Mouse (Mus musculus): ENCODE results near the gene Col11a1. TPM values are rescaled to one million over a fixed set of nuclear protein-coding genes. Genes with fewer than 3 reads are reported as not detected.

Gene Col11a1
- polyA plus RNA-seq, 1 experiment from 2014 or later: 171 TPM

GRCm38 (mm10) chr3:114065587-114065986 lies 35.2 kb downstream of the Col11a1 start:
- H3K9me3 ChIP-seq (ENCODE audit: control insufficient read depth, low read length): no peaks in the 10 kb centered on the region
- peak; percentile 70 for DNase-seq (ENCODE audit: low spot score)
- H3K27ac ChIP-seq (replicated peaks; ENCODE audit: low read depth, low read length): no peak overlapping the region
- no peaks in the 10 kb centered on the region for H3K4me1 ChIP-seq (ENCODE audit: control insufficient read depth, insufficient read depth, low read length)
- whole genome bisulfite sequencing: 43% methylated on average over 4 of the region's 4 CpGs
- ATAC-seq (ENCODE audit: low read depth): peak; percentile 79
- H3K4me2 ChIP-seq (ENCODE audit: low read depth, low read length): no peak overlapping the region
- no peak overlapping the region for H3K4me3 ChIP-seq (ENCODE audit: low read depth, low read length)
- H3K9ac ChIP-seq (ENCODE audit: low read depth, low read length): no peak overlapping the region
- H3K36me3 ChIP-seq (ENCODE audit: control insufficient read depth, insufficient read depth, low read length): 0 out of 2 replicates have a peak, but pooled peaks cover 13% of the 10 kb centered on the region
- no peaks in the 10 kb centered on the region for H3K27me3 ChIP-seq (replicated peaks; ENCODE audit: control insufficient read depth, insufficient read depth, low read length)

- DNase-seq (ENCODE audit: low spot score) (peak; percentile 13), ATAC-seq (ENCODE audit: low read depth) (0 out of 2 replicates have a peak, but pooled peaks have one; percentile 30)
- no peaks in the 10 kb centered on the region for H3K9me3 ChIP-seq (ENCODE audit: control insufficient read depth, low read length)
- 0 out of 2 replicates have a peak overlapping the region, but pooled peaks have one; percentile 28 for H3K27ac ChIP-seq (replicated peaks; ENCODE audit: low read depth, low read length)
- H3K9ac ChIP-seq (ENCODE audit: low read depth, low read length): no peak overlapping the region
- no peaks in the 10 kb centered on the region for H3K4me1 ChIP-seq (ENCODE audit: control insufficient read depth, insufficient read depth, low read length)
- H3K27me3 ChIP-seq (replicated peaks; ENCODE audit: control insufficient read depth, insufficient read depth, low read length): no peaks in the 10 kb centered on the region
- H3K4me2 ChIP-seq (ENCODE audit: low read depth, low read length): no peak overlapping the region
- H3K4me3 ChIP-seq (ENCODE audit: low read depth, low read length): no peak overlapping the region
- WGBS: 62% methylated on average over 7 of the region's 7 CpGs
- peaks cover 23% of the 10 kb centered on the region; the same call in 1 of the 2 replicates for H3K36me3 ChIP-seq (ENCODE audit: control insufficient read depth, insufficient read depth, low read length)
Observed at GRCm38 (mm10) chr3:114099335-114099734, 69.0 kb downstream of the Col11a1 start.

- DNase-seq (ENCODE audit: low spot score): peak; percentile 8
- H3K4me3 ChIP-seq (ENCODE audit: low read depth, low read length): no peak overlapping the region
- no peaks in the 10 kb centered on the region for H3K27me3 ChIP-seq (replicated peaks; ENCODE audit: control insufficient read depth, insufficient read depth, low read length)
- H3K9ac ChIP-seq (ENCODE audit: low read depth, low read length): no peak overlapping the region
- no peak overlapping the region for H3K4me2 ChIP-seq (ENCODE audit: low read depth, low read length)
- peaks cover 19% of the 10 kb centered on the region for H3K36me3 ChIP-seq (ENCODE audit: control insufficient read depth, insufficient read depth, low read length)
- no peak for ATAC-seq (ENCODE audit: low read depth)
- no peaks in the 10 kb centered on the region for H3K4me1 ChIP-seq (ENCODE audit: control insufficient read depth, insufficient read depth, low read length)
- H3K9me3 ChIP-seq (ENCODE audit: control insufficient read depth, low read length): no peaks in the 10 kb centered on the region
- no peak overlapping the region for H3K27ac ChIP-seq (replicated peaks; ENCODE audit: low read depth, low read length)
- 22% methylated on average over 7 of the region's 7 CpGs for WGBS
Observed at GRCm38 (mm10) chr3:114107099-114107498, 76.8 kb downstream of the Col11a1 start.

GRCm38 (mm10) chr3:114147140-114147539 lies 116.8 kb downstream of the Col11a1 start:
- Histone ChIP-seq H3K4me2 (ENCODE audit: low read depth, low read length) (no peak overlapping the region), H3K4me1 (ENCODE audit: control insufficient read depth, insufficient read depth, low read length) (no peaks in the 10 kb centered on the region), H3K9ac (ENCODE audit: low read depth, low read length) (no peak overlapping the region), H3K36me3 (ENCODE audit: control insufficient read depth, insufficient read depth, low read length) (no peaks in the 10 kb centered on the region), H3K27ac (replicated peaks; ENCODE audit: low read depth, low read length) (no peak overlapping the region), H3K9me3 (ENCODE audit: control insufficient read depth, low read length) (no peaks in the 10 kb centered on the region), H3K27me3 (replicated peaks; ENCODE audit: control insufficient read depth, insufficient read depth, low read length) (no peaks in the 10 kb centered on the region), H3K4me3 (ENCODE audit: low read depth, low read length) (no peak overlapping the region)
- 27% methylated on average over 3 of the region's 3 CpGs for WGBS
- DNase-seq (ENCODE audit: low spot score) (peak; percentile 10), ATAC-seq (ENCODE audit: low read depth) (no peak)

GRCm38 (mm10) chr3:114197964-114198750 lies 167.8 kb downstream of the Col11a1 start:
- ATAC-seq (ENCODE audit: low read depth) (no peak), DNase-seq (ENCODE audit: low spot score) (no peak)
- Histone ChIP-seq H3K9ac (ENCODE audit: low read depth, low read length) (no peak overlapping the region), H3K4me2 (ENCODE audit: low read depth, low read length) (no peak overlapping the region), H3K27me3 (replicated peaks; ENCODE audit: control insufficient read depth, insufficient read depth, low read length) (no peaks in the 10 kb centered on the region), H3K27ac (replicated peaks; ENCODE audit: low read depth, low read length) (no peak overlapping the region), H3K4me3 (ENCODE audit: low read depth, low read length) (no peak overlapping the region), H3K9me3 (ENCODE audit: control insufficient read depth, low read length) (no peaks in the 10 kb centered on the region), H3K36me3 (ENCODE audit: control insufficient read depth, insufficient read depth, low read length) (0 out of 2 replicates have a peak, but pooled peaks cover 4% of the 10 kb centered on the region), H3K4me1 (ENCODE audit: control insufficient read depth, insufficient read depth, low read length) (no peaks in the 10 kb centered on the region)
- 82% methylated on average over 6 of the region's 6 CpGs for WGBS

GRCm38 (mm10) chr3:114212255-114212654 lies 181.9 kb downstream of the Col11a1 start:
- H3K27me3 ChIP-seq (replicated peaks; ENCODE audit: control insufficient read depth, insufficient read depth, low read length): no peaks in the 10 kb centered on the region
- H3K27ac ChIP-seq (replicated peaks; ENCODE audit: low read depth, low read length): no peak overlapping the region
- H3K36me3 ChIP-seq (ENCODE audit: control insufficient read depth, insufficient read depth, low read length): peaks cover 18% of the 10 kb centered on the region
- H3K9me3 ChIP-seq (ENCODE audit: control insufficient read depth, low read length): no peaks in the 10 kb centered on the region
- no peak for ATAC-seq (ENCODE audit: low read depth)
- H3K4me3 ChIP-seq (ENCODE audit: low read depth, low read length): no peak overlapping the region
- DNase-seq (ENCODE audit: low spot score): no peak
- H3K9ac ChIP-seq (ENCODE audit: low read depth, low read length): no peak overlapping the region
- WGBS: 84% methylated on average over 4 of the region's 4 CpGs
- no peaks in the 10 kb centered on the region for H3K4me1 ChIP-seq (ENCODE audit: control insufficient read depth, insufficient read depth, low read length)
- H3K4me2 ChIP-seq (ENCODE audit: low read depth, low read length): no peak overlapping the region

- Histone ChIP-seq H3K36me3 (ENCODE audit: control insufficient read depth, insufficient read depth, low read length) (peaks cover 27% of the 10 kb centered on the region; the same call in 1 of the 2 replicates), H3K9ac (ENCODE audit: low read depth, low read length) (no peak overlapping the region), H3K27ac (replicated peaks; ENCODE audit: low read depth, low read length) (no peak overlapping the region), H3K9me3 (ENCODE audit: control insufficient read depth, low read length) (no peaks in the 10 kb centered on the region), H3K4me3 (ENCODE audit: low read depth, low read length) (no peak overlapping the region), H3K27me3 (replicated peaks; ENCODE audit: control insufficient read depth, insufficient read depth, low read length) (no peaks in the 10 kb centered on the region), H3K4me1 (ENCODE audit: control insufficient read depth, insufficient read depth, low read length) (no peaks in the 10 kb centered on the region), H3K4me2 (ENCODE audit: low read depth, low read length) (no peak overlapping the region)
- no peak for ATAC-seq (ENCODE audit: low read depth)
- no peak for DNase-seq (ENCODE audit: low spot score)
- WGBS: 83% methylated on average over 5 of the region's 5 CpGs
Observed at GRCm38 (mm10) chr3:114216105-114216504, 185.8 kb downstream of the Col11a1 start.

GRCm38 (mm10) chr3:114229501-114229900 lies 199.2 kb downstream of the Col11a1 start:
- H3K9me3 ChIP-seq (ENCODE audit: control insufficient read depth, low read length): no peaks in the 10 kb centered on the region
- no peak overlapping the region for H3K9ac ChIP-seq (ENCODE audit: low read depth, low read length)
- no peaks in the 10 kb centered on the region for H3K4me1 ChIP-seq (ENCODE audit: control insufficient read depth, insufficient read depth, low read length)
- ATAC-seq (ENCODE audit: low read depth): no peak
- WGBS: 53% methylated on average over 1 of the region's 1 CpGs
- H3K36me3 ChIP-seq (ENCODE audit: control insufficient read depth, insufficient read depth, low read length): no peaks in the 10 kb centered on the region
- no peaks in the 10 kb centered on the region for H3K27me3 ChIP-seq (replicated peaks; ENCODE audit: control insufficient read depth, insufficient read depth, low read length)
- DNase-seq (ENCODE audit: low spot score): no peak
- no peak overlapping the region for H3K27ac ChIP-seq (replicated peaks; ENCODE audit: low read depth, low read length)
- H3K4me3 ChIP-seq (ENCODE audit: low read depth, low read length): no peak overlapping the region
- H3K4me2 ChIP-seq (ENCODE audit: low read depth, low read length): no peak overlapping the region
